Mouse (Mus musculus): ENCODE results near the gene Mpig6b.
A peak's percentile ranks its signal among the peaks of the same experiment; 100 is the strongest.
"Not testable (repeated sequence)": the region's sequence is repeated elsewhere in the genome, so short reads cannot be mapped to it uniquely, and the experiment has no call there.

Mpig6b gene

DNA sequence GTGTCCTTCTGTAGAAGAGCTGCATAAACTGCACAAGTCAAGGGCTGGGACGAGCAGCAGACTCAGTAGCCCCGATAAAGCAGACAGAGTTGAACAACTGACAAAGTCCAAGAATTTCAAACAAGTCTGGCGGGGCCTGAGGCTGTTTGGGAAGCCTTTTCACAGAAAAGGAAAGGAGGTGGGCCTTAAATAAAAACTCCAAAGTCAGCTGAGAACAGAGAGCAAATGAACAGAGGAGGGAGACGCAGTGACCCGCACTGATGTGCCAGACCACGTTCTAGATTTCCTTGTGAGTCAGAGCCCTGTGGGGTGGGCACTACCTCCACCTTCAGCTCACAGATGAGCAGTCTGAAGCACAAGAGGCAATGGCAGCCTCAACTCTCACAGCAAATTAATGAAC is 31.1 kb downstream of the Mpig6b start:
- no peak for DNase-seq (ENCODE audit: low spot score)

DNA sequence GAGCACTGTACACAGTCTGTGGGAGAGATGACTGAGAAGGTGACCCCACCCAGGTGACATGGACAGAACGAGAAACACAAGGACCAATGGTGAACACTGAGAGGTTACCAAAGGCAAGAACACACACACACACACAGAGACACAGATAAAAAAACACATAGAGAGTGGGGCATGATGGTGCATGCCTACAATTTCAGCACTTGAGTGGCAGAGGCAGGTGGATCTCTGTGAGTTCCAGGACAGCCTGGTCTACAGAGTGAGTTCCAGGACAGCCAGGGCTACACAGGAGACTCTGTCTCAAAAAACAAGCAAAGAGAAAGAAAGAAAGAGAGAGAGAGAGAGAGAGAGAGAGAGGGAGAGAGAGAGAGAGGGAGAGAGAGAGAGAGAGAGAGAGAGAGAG is 32.3 kb downstream of the Mpig6b start:
- DNase-seq (ENCODE audit: low spot score) = not testable (repeated sequence)

DNA sequence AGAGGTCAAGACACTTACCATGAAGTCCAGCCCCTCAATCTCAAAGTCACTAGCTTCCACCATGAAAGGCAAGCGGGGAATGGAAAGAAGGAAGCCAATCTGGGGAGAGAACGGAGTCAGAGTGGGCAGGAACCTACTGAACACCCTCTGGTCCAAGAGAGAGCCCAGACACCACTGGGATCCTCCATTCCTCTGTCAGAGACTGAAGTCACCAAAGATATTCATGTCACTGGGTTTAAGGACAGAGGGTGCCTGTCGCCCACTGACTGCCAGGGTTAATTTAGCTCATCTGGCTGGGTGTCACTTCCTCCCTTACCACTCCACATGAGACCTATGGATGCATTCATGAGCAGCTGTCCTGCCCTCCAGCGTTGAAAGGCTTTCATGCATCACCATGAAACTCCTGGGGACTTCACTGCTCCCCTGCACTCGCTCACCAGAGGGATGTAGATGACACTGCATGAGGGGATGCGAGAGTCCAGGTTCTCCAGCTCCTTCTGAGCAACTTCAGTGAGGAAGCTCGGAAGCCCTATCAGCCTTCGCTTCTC is 33.6 kb downstream of the Mpig6b start:
- DNase-seq (ENCODE audit: low spot score) = no peak

DNA sequence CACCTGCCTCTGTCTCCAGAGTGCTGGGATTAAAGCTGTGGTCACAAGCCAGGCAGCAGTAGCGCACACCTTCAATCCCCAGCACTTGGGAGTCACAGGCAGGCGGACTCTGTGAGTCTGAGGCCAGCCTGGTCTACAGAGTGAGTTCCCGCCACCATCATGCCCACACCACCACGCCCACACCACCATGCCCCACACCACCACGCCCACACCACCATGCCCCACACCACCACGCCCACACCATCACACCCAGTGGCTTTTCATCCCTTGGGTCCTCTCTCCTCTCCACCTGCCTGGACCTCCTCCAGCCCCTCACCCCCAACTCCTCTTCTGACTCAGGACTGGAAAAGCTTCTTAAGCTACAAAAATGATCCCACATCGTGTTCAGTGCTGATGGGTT is 34.1 kb downstream of the Mpig6b start:
- DNase-seq (ENCODE audit: low spot score) = no peak

DNA sequence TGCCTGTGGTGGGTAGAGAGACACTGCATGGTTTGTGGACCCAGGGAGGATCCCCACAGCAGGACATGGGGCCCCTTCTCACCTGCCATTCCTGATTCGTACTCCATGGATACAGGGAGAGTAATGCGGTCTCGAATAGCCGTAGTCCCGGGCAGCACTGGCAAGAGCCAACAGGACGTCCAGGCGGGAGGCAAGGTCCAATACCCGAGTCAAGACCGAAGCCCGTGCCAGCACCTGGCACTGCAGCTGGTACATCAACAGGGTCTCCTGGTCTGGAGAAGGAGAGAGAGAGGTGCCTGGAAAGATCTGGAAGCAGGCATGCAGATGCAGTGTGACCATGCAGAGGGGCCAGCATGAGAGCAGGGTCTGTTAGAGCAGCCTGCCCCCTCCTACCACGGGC is 34.7 kb downstream of the Mpig6b start:
- DNase-seq (ENCODE audit: low spot score) = no peak

DNA sequence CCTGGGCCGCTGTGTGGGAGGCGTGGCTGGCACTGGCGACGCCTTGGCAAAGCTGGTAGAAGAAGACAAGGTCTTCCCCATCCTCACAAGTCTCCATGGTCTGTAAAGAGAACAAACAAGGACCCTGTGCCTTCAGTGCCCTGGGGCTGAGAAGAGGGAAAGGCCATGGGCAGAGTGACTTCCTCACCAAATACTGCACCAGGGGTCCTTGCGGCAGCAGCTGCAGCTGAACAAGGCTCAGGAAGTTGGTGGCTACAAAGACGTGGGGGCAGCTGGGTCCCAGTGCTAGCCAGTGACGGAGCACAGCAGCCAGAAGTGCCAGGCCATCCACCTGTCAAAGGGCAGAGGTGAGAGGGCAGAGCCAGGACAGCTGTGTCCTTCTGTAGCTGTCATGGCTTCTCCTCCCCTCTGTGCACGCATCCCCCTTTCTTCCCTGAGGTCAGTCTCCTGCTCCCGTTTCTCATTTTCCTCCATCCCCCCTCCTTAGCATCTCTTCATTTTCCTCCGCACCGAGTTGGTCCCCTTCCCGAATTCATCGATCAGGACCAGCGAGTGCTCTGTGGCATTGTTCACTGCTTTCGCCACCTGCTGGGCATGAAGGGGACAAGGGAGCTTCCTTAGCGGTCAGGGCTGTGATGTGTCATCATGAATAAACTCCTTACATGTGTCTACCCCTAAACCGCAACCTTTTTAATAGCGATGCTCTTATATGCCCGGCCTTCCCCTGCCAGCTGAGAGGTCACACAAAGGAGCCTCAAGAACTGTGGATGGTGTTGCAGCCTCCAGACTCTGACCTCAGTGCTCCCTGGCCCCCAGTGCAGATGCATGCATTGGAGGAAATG is 36.1 kb downstream of the Mpig6b start:
- no peak for DNase-seq (ENCODE audit: low spot score)

DNA sequence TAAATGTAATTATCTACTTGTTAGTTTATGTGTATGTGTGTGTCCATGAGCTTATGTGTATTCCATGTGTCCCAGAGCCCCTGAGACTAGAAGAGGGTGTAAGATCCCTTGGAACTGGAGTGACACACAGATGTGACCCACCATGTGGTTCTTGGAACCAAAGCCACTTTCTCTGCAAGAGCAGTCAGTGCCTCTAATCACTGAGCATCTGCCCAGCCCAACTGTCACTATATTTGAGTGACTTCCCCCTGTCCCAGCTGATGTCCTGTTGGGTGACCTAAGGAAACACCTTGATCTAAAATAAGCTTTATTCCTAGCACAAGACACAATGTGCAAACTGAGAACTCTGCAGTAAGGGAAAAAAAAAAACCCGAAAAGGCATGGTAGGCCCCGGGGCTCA is 37.7 kb downstream of the Mpig6b start:
- no peak for DNase-seq (ENCODE audit: low spot score)

DNA sequence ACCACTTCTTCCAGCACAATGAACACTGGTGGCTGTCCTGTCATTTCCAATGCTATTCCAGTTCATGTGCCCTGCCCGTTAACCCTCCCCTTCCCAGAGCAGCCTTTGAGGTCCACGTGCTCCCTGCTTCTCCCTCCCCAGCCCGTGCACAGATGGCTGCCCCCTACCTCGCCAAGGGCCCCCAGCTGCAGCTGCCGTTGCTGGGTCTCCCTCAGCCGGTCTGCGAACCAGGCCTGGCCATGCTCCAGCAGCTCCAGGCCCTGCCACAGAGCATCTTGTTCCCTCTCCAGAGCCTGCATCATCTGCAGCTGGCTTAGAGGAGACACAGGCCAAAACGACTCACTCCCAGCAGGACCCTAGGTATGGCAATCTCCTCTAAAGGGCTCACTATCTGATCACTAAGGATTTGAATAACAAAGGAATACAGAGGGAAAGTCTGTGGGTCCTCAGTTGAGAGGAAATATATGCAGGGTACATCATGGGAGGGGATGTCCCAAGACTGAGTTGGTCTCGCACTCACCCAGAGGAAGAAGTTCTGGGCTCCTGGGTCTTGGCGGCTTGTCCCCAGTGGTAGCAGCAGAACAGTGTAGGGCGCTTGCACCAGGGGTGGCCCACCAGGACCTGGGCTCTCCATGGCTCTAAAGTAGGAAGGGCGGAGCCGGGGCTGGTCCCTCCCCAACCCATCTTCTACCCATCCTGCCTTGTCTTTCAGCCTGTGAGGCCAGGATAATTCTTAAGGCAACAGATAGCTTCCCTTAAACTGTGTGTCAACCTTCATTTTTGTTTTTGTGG is 38.5 kb downstream of the Mpig6b start, which contains the start of gene Sapcd1:
TSS of gene Sapcd1 (minus strand) at position 740 of the 792 bp plus-strand sequence.
- peak; percentile 77 for DNase-seq (ENCODE audit: low spot score)

DNA sequence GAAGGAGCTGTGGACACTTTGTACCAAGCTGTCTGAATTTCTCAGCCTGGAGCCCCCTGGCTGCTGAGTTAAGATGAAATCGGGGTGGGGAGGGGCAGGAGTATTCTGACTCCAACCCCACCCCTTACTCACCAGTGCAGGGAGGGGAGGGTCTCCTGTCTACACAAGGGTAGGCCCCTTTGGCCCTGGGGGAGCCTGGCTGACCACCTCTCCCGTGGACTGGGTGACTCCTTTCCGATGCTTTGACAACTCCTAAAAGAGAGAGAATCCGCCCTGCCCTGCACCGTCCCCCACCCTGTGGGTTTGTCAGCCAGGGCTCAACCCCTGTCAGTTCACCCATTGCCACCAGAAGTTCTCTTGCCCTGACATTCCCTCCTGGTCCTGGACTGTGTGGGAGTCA is 39.8 kb downstream of the Mpig6b start:
- no peak for DNase-seq (ENCODE audit: low spot score)

DNA sequence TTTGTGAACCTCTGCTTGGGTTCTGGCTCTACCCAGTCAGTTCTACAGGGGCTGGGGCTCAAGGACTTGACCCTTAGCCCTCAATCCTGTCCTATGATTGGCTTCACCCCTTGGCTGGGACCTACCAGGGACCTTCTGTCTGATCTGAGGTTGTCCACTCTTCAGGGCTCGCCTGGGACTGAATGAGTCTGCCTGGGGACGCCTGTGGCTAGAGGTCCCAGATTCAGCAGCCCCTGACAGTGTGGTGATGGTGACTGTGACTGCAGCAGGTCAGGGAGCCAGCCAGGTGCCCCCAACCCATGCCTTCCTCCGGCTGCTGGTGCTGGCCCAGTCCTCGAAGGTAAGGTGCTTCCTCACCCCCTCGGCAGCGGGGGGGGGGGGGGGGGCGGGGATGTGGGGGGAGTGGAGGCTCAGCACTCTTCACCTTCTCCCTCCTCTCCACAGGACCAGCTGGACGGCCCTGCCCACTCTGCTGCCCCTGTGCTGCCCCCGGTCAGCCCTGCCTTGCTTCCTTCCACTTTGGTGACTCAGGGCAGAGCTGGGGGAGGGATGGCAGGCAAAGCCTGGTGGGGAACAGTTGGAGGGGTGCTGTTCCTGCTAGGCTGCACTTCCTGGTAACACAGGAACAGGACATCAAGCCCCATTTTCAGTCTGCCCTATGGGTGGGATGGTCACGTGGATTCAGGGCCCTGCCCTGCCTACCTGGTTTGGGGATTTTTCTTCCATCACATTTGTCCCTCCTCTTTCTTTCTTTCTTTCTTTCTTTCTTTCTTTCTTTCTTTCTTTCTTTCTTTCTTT is 41.1 kb downstream of the Mpig6b start:
- DNase-seq (ENCODE audit: low spot score) = no peak

DNA sequence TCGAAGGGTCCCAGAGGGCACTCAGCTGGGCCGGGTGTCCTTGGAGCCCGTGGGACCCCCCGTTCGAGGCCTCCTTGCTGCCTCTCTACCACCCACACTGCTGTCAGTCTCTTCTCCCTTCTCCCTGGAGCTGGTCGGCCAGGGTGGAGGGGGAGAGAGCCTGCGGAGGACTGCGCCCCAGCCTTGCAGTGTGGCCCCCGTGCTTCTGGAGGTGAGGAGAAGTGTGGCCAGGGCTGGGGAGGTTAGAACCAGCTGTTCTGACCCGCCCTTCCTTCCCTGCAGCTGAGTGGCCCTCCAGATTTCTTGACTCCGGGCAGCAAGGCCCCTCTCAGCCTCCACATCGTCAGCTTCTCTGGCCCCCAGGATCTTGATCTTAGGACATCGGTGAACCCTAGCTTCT is 41.7 kb downstream of the Mpig6b start:
- DNase-seq (ENCODE audit: low spot score) = no peak

DNA sequence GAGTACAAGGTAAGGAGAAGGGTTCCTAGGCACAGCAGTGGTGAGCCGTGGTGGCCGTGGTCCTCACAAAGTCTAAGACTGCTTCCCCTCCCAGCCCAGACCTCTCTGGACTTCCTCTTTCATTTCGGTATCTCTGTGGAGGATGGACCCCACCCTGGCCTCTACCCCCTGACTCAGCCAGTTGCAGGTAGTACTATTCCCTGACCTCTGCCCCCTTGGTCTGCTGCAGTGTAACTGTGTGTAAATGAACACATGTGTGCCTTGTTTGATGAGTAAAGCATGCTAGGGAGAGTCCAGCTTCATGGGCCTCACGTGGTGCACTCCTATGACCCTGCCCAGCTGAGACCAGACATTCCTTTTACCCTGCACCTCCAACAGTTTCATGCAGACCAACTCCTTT is 42.2 kb downstream of the Mpig6b start:
- DNase-seq (ENCODE audit: low spot score) = no peak

DNA sequence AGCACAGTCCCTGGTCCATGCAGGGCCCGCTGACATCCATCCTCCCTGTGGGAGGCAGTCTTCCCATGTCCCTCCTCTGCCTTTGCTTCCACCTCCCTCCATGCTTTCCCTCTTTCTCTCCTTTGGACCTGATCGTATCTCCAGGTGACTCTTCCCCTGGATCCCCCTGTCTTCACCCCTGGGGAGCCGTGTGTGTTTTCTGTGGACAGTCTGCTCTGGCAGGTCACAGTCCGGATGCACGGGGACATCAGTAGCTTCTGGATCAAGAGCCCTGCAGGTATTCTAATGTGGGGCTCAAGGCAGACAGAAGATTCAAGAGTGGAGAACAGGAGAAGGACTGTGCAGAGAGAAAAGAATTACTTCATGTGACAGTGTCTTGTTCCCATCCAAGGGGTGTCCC is 42.8 kb downstream of the Mpig6b start:
- no peak for DNase-seq (ENCODE audit: low spot score)

DNA sequence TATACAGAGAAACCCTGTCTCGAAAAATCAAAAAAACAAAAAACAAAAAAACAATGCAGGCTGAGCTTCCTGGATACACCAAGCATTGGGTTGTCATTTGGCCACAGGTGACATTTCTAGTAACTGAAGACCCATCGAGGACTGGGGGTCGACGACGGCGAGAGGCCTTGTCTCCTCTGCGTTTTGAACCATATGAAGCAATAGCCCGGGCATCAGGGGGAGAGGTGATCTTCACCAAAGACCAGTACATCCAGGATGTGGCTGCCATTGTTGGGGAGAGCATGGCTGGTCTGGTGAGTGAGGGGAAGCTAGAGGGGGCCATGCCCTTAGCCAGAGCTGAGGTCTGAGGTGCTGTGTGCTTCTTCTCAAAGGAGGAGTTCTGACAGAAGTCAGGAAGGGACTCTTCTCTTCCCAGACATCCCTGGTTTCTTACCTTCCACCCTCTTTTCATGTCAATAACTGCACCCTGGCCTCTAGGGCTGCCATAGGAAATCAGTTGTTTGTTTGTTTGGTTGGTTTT is 43.4 kb downstream of the Mpig6b start:
- no peak for DNase-seq (ENCODE audit: low spot score)

DNA sequence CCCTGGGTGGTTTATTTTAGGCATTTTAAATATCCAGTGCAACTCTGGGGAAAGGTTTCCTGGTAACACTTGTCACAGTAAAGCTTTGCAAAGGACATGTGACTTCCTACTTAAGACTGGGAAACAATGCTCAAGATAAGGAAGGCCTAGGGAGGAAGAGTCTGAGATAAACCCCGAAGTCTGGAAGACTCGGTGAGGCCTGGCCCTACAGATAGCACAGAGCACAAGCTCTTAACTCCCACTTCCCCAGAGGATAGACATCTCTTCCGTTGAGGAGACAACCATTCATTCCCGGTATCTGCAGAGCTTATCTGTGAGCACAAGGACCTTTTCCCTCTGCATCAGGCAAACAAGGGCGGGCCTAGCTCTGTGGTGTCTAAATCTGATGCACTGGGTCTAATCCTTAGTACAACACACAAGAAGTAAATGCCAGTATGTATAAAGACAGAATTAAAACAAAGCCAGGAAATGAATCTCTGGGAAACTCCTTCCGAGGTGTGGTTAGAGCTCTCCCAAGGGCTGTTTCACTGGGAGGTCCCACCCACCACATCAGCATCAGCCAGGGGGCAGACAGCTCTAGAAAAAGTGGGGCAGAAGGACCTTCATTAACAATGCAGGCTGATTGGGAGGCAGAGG is 44.0 kb downstream of the Mpig6b start:
- DNase-seq (ENCODE audit: low spot score) = no peak

DNA sequence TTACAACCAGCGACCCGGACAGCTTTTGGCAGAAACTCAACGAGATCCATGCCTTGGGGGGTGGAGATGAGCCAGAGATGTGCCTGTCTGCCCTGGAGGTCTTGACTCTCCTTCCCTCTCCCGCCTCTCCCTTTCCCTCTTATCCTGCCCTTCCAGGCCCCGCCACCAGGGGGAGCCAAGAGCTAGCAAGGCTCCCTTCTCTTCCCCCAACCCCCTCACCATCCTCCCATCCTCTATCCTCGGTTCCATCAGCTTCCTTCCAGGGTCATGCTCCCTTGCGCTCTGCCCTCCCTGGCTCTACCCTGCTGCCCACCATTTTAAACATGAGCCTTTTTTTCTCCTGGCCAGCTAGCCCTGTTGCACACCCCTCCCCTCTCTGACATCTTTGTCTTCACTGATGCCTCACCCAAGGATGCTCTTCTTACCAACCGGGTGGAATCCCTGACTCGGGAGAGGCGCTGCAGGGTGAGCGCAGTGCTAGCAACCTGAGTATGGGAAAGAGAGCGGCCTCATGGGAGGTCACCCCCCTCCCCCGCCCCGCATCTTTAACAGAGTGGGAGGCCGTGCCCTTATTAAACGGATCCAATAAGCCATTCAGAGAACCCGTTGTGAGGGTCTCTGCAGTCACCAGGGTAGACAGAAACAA is 44.7 kb downstream of the Mpig6b start:
- peak; percentile 96 for DNase-seq (ENCODE audit: low spot score)

DNA sequence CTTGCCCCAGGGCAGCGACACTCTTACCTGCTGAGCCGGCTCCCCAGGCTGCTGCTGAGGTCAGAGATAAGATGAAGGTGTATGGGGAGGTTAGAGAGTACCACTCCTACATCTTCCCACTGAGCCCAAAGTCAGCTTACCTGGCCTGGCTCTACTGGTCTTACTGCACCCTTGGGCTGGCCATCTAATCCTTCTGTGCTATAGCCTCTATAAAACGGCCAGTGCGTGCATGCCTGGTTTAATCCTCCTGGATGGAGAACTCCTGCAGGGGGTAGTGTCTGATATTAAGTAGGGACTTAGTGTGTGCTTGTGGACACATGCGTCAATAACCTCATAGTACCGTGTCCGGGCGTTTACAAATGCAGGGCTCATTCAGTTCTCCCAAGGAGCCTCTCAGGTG is 45.4 kb downstream of the Mpig6b start:
- no peak for DNase-seq (ENCODE audit: low spot score)

DNA sequence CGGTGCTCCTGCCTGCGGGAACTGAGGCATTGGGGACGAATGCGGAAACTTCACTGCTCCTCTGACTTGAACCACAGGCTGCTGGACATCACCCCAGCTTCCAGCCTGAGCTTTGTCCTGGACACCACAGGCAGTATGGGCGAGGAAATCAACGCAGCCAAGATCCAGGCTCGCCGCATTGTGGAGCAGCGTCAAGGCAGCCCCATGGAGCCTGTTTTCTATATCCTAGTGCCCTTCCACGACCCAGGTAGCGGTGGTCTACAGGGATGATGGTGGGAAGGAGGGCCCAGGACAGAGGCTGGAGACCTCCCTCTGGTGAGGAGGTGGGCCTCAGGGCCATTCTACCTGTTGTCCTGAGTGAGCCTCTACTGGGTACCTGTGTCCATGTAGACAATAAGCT is 46.1 kb downstream of the Mpig6b start:
- no peak for DNase-seq (ENCODE audit: low spot score)

DNA sequence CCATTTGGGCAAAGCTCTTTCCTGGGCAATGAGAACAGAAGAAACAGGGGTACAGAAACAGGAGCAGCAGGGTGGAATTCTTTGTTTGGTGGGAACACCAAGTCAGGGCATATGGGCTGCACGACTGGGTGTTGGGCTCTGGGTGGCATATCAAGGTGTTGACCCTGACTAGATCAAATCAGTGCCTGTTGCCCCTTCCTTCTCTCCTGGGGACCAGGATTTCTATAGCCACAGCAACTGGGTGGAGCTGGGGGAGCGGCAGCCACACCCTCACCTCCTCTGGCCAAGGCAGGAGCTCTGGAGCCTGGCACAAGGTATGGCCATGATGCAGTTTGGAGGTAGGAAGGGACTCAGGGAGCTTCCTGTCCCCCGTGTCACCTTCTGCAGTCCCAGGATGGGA is 47.8 kb downstream of the Mpig6b start:
- DNase-seq (ENCODE audit: low spot score) = no peak

DNA sequence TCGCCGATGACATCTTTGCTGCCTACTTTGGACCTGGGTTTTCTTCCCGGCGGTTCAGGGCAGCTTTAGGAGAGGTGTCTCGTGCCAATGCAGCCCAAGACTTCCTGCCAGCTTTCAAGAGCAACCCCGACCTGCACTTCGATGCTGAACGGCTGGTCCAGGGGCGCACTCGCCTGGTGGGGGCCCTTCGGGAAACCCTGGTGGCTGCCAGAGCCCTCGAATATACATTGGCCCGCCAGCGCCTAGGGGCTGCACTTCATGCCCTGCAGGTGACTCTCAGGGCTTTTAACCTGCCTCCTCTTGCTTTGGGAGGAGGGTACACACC is 48.3 kb downstream of the Mpig6b start:
- no peak for DNase-seq (ENCODE audit: low spot score)

All from testis, postnatal 10 days (tissue).